Mouse (Mus musculus): Measurements from ENCODE around the gene Ucn.
A peak's percentile ranks its signal among the peaks of the same experiment; 100 is the strongest.

Gene Ucn

DNA sequence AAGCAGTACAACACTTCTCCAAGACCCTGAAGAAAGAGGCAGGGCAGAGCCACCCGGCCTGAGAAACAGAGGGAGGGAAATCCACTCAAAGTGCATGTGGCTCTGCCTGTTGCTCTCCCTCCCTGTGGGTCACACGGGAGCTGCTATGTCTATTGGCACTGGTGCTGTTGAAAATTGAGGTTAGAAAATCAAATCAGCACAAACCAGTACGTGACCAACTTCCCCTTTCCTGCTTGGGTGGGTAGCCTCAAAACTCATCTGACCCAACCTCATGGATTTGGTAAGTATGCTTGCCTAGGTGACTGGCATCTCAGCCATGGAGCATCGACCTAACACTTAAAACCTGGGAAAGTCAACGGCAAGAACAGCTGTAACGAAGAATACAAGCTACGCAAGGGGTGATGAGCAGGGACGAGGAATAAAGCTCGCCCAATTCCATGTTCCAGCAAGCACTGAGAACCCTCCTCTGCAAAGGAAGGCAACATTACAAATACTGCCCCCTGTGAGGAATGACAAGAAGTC is 32.8 kb downstream of the Ucn start, which contains the start of gene Dnajc5g:
Gene Dnajc5g (plus strand): TSS at position 472 of the 522 bp plus-strand sequence.
- no peak for DNase-seq

DNA sequence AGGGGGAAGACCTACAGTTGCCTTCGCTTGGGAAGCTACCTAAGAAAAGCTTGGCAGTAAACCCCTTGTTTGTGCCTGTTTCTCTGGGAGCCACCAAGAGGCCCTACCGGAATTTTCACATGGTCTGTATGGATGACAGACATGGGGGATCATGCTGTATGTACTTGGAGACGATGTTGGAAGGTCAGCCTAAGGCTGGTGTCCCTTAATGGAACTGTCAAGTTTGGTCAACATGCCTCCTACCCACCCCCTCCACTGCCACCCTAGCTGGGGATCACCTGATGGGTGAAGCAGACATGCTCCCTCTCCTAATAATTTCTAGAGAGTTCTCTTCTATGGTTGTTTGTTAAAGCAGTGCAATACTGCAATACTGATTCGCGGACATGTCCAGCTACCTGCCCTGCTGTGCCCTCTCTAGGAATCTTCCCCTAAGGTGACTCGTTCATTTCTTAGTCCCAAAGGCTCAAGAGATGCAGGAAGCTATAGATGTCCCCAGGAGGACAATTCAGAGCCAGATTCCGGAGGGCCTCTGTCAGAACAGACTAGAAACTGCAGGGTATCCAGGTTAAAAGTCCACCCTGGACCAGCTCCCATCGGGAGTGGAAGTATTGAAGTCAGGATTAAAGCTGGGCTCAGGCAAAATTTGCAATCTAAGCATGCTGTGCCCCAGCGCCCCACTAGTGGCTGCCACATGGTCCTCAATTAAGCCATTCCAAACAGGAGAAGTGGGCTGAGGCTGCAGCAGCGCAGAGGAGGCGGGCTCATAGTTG is 42.7 kb downstream of the Ucn start:
- no peak for DNase-seq

DNA sequence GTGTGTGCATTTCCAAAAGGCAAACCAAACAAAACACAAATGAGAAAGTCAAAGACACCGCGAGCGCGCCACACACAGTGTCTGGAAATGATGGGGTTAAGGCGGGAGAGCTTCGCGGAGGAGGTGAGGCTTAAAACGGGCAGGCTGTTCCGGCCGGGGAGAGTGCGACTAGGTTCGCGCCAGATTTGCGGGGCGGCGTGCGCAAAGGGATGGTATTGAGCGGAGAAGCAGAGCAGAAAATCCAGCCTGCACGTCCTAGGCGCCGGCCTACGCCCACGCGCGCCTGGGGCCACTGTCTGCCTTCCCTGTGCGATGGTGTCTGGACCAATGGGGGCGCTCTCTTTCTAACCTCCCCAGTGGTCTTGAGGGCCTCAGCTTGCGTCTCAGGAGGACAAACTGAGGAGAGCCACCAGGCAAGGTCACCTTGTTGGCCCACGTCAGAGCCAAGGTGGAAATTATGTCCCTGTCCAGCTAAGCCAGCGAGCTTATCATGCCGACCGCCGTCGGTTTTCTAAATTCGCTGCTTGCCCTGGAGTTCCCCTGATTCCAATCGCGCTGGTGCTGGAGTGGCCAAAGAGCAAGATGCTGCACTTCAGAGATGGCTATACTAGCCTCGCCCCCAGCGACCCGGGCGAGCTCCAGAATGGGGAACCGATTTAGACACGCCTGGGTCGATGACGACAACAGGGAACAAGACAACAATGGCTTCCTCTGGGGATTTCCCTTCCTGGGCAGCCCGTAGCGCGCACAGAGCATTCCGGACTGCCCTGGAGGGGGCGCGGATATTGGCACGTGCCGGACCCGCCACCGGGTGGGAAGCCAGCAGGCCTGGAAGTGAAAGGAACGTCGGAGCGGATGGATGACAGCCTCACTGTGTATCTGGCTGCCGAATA is 43.6 kb downstream of the Ucn start:
- peak; percentile 30 for DNase-seq

DNA sequence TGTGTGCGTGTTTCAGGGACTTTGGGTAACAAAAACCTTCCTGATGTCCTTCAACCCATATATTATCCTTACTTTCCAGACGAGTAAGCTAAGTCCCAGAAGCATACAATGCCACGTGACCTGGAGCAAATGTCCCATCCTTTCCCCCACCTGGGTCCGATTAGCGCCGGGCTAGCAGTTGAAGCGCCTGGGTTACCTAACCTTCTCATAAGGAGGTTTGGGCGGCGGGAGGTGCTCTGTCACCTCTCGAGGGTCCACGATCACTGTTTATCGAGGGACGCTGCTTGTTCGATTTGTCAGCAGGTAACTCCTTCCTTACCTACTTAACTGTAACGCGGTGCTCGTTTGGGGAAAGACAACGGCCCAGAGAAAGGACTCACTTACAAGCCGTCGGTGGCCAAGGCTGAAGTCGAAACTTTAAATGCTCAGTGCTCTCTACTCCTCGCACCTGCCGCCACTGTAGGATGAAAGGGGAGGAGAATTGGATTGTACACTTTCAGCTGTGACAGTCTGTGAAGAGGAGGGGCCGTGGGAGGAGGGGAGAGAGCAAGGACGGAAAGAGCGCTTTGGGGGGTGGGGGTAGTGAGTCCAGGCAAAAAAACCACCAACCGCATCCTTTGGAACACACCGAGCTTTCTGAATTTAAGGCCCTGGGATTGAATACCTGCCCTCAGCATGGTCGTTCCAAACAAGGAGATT is 44.4 kb downstream of the Ucn start:
- DNase-seq = no peak

DNA sequence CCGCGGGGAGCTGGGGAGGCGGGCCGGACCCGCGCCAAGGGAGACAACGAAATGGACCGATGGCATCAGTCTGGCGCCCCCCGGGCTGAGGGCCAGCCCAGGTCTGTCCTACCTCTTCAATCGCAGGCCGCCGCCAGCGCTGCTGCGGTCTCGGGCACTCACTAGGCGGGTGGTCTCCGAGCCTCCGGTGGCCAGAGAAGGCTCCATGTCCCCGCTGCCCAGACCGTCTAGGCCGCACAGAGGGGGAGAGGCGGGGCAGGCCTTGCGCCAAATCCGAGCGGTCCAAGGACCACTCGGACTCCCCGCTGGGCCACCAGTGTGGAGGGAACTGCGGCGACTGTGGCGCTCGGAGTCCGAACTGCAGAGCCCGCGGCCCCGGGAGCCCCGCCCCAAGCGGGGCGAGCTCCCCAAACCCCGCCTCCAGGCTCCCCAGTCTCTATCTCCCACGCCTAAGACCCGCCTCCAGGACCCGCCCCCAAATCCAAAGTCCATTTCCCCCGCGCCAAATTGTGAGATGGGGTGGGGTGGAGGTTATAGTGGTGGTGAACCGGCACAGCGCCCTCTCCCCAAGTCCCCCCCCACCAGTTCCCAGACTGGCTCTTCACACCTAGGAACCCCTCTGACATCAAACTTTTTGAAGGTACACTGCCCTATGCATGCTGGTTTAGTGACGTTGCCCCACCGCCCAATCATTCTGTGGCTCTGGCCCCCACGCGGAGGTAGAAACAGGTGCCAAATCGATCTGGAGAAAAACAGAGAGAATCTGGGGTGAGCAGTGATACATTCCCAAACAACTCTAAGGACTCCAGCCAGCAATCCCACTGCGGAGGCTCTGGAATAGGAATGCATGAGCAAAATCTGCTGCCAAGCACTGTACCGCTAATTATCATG is 45.2 kb downstream of the Ucn start:
- peak; percentile 49 for DNase-seq

DNA sequence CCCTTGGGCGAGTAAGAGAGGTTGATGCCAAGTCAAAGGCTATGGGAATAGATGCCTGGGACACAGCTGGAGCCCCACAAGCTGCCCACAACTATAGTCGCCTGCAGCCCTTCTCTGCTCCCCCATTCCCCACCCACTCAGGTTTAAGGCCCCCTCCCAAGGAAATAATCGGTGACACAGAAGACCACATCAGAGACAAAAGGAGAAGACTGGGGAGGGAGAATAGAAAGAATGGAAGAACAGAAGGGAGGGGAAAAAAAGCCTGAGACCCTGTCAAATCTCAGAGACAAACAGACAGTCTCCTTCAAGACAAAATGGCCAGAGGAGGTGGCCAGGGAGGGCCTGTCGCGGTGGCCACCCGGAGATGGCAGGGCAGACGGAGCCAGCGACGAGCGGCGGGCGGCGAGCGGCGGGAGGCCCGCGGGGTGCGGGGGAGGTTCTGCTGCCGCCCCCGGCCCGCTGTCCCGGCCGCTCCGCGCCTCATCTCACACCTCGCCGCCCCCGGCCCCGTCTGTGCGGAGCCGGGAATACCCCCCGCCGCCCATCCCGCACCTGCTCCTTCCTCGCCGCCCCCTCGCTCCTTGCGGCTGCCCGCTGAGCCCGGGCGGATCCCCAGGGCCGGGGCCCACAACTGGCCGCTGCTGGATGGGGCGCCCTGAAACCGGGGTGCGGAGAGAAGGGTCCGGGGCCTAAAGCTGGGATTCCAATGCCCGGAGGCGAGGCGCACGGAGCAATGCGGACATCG is 46.2 kb downstream of the Ucn start:
- no peak for DNase-seq
